Mouse (Mus musculus): ENCODE results near the gene Lrrc56. TPM values are rescaled to one million over a fixed set of nuclear protein-coding genes. Genes with fewer than 3 reads are reported as not detected.

Gene Lrrc56
- polyA plus RNA-seq (2015; fragmentation: Nextera tagmentation; extraction: Ambion mirVana): 11.0 and 12.1 TPM in 2 replicates

DNA sequence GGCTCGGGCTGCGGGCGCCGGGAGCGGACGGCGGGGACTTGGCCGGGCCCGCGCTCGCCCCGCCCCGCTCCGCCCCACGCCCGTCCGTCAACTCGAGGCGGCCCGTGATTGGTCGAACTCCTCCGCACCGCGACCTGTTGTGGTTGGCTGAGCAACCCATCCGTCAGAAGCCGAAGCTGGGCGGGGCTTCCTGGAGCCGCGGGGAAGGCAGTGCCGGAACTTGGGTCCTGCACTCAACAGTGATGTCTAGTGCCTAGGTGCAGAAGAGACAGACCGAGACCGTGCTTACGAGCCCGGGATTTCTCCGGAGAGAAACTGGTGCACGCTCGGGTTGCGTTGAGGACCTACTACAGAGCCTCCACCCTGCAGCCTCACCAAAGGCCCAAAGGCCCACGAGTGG is at the start of gene Lrrc56, which contains the start of gene Hras:
Gene Lrrc56, plus strand, starts transcription at position 210 of the 400 bp plus-strand sequence.
Gene Hras, minus strand, starts transcription at position 58 of the 400 bp plus-strand sequence.
- Histone ChIP-seq H3K36me3 (replicated peaks) (peaks cover 38% of the 10 kb centered on the region), H3K4me3 (replicated peaks) (peak within 1 kb of the TSS; percentile 91), H3K4me1 (replicated peaks) (peaks cover 73% of the 10 kb centered on the region), H3K9me3 (replicated peaks) (no peaks in the 10 kb centered on the region), H3K4me2 (peak within 1 kb of the TSS; percentile 96), H3K27me3 (no peaks in the 10 kb centered on the region), H3K27ac (replicated peaks) (peak within 1 kb of the TSS; percentile 94), H3K9ac (peak within 1 kb of the TSS; percentile 99)
- WGBS (ENCODE audit: insufficient replicate concordance): under 1% methylated on average over 31 of the region's 39 CpGs
- peak; percentile 91 for ATAC-seq (ENCODE audit: insufficient read depth)

DNA sequence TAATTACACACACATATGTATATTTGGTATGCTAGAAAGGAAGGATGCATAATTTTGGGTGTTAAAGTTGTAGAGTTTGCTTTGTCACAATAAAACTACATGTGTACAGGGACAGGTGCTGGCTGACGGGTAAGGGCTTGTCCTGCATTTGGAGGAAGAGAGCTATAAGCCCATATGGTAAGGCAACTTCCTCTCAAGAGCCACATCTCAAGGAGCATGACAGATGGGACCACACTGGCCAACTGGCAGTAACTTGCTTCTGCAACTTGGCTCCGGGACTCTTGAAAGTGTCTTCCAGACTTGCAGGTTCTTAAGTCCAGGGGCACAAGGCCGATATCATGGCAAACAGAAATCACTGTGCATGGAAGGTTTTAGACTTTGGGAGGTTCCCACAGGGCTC is 49.3 kb upstream of the Lrrc56 start:
- no peaks in the 10 kb centered on the region for H3K9me3 ChIP-seq (replicated peaks)
- 70% methylated on average over 3 of the region's 3 CpGs for WGBS (ENCODE audit: insufficient replicate concordance)
- no peak for ATAC-seq (ENCODE audit: insufficient read depth)
- peaks cover 92% of the 10 kb centered on the region for H3K4me1 ChIP-seq (replicated peaks)
- 0 out of 2 replicates have a peak overlapping the region, but pooled peaks have one; percentile 5 for H3K9ac ChIP-seq
- no peaks in the 10 kb centered on the region for H3K27me3 ChIP-seq
- peaks cover 98% of the 10 kb centered on the region for H3K36me3 ChIP-seq (replicated peaks)
- H3K27ac ChIP-seq (replicated peaks): peak overlapping the region; percentile 83
- peak overlapping the region; percentile 30; the same call in 1 of the 2 replicates for H3K4me2 ChIP-seq
- H3K4me3 ChIP-seq (replicated peaks): no peak overlapping the region

DNA sequence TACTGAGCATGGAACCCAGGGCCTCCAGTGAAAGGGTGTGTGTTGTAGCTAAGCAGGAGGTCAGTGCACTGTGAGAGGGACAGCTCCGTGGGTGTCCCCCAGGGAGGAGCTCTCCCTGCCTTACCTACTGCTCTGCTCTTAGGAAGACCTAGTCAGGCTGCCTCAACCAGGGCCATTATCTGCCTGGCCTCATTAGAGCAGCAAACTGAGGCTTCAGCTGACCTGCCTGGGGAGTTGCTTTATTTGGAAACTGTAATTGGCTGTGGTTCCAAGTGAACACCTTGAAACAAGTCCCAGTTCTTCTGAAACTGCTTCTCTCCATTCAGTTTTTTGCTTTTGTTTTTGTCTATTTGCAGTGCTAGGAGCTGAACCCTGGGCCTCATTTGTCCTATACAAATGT is 48.6 kb upstream of the Lrrc56 start:
- peak overlapping the region; percentile 83 for H3K27ac ChIP-seq (replicated peaks)

GRCm38 (mm10) chr7:141146043-141146595 is 47.8 kb upstream of the Lrrc56 start:
- peaks cover 78% of the 10 kb centered on the region for H3K4me1 ChIP-seq (replicated peaks)
- H3K9me3 ChIP-seq (replicated peaks): no peaks in the 10 kb centered on the region
- peak overlapping the region; percentile 49 for H3K4me2 ChIP-seq
- peak; percentile 80 for ATAC-seq (ENCODE audit: insufficient read depth)
- peak overlapping the region; percentile 37; the same call in 1 of the 2 replicates for H3K9ac ChIP-seq
- 0 out of 2 replicates have a peak overlapping the region, but pooled peaks have one; percentile 0 for H3K4me3 ChIP-seq (replicated peaks)
- no peaks in the 10 kb centered on the region for H3K27me3 ChIP-seq
- peak overlapping the region; percentile 83 for H3K27ac ChIP-seq (replicated peaks)
- 66% methylated on average over 12 of the region's 12 CpGs for WGBS (ENCODE audit: insufficient replicate concordance)
- H3K36me3 ChIP-seq (replicated peaks): peaks cover 98% of the 10 kb centered on the region

More for the DNA sequence above, 48.6 kb upstream of the Lrrc56 start:
- 56% methylated on average over 1 of the region's 1 CpGs for WGBS (ENCODE audit: insufficient replicate concordance)
- peaks cover 84% of the 10 kb centered on the region for H3K4me1 ChIP-seq (replicated peaks)
- peak overlapping the region; percentile 49 for H3K4me2 ChIP-seq
- peaks cover 98% of the 10 kb centered on the region for H3K36me3 ChIP-seq (replicated peaks)
- 0 out of 2 replicates have a peak overlapping the region, but pooled peaks have one; percentile 7 for H3K4me3 ChIP-seq (replicated peaks)
- H3K9ac ChIP-seq: peak overlapping the region; percentile 37; the same call in 1 of the 2 replicates
- no peaks in the 10 kb centered on the region for H3K27me3 ChIP-seq
- ATAC-seq (ENCODE audit: insufficient read depth): peak; percentile 32
- no peaks in the 10 kb centered on the region for H3K9me3 ChIP-seq (replicated peaks)

GRCm38 (mm10) chr7:141147044-141147443 is 46.9 kb upstream of the Lrrc56 start:
- peak overlapping the region; percentile 24; the same call in 1 of the 2 replicates for H3K4me3 ChIP-seq (replicated peaks)
- no peaks in the 10 kb centered on the region for H3K27me3 ChIP-seq
- peak overlapping the region; percentile 3; the same call in 1 of the 2 replicates for H3K9ac ChIP-seq
- 50% methylated on average over 6 of the region's 6 CpGs for WGBS (ENCODE audit: insufficient replicate concordance)
- peak overlapping the region; percentile 83 for H3K27ac ChIP-seq (replicated peaks)
- H3K36me3 ChIP-seq (replicated peaks): peaks cover 99% of the 10 kb centered on the region
- H3K4me1 ChIP-seq (replicated peaks): peaks cover 69% of the 10 kb centered on the region
- peak overlapping the region; percentile 49 for H3K4me2 ChIP-seq
- H3K9me3 ChIP-seq (replicated peaks): no peaks in the 10 kb centered on the region
- peak; percentile 10; the same call in 1 of the 2 replicates for ATAC-seq (ENCODE audit: insufficient read depth)

GRCm38 (mm10) chr7:141148639-141149038 is 45.3 kb upstream of the Lrrc56 start:
- Histone ChIP-seq H3K36me3 (replicated peaks) (peaks cover 99% of the 10 kb centered on the region), H3K4me1 (replicated peaks) (peaks cover 54% of the 10 kb centered on the region), H3K27me3 (no peaks in the 10 kb centered on the region), H3K4me3 (replicated peaks) (no peak overlapping the region), H3K9me3 (replicated peaks) (no peaks in the 10 kb centered on the region), H3K4me2 (no peak overlapping the region), H3K27ac (replicated peaks) (no peak overlapping the region), H3K9ac (no peak overlapping the region)
- no peak for ATAC-seq (ENCODE audit: insufficient read depth)
- WGBS (ENCODE audit: insufficient replicate concordance): 73% methylated on average over 4 of the region's 4 CpGs

GRCm38 (mm10) chr7:141155362-141155761 is 38.6 kb upstream of the Lrrc56 start:
- Histone ChIP-seq H3K9ac (no peak overlapping the region), H3K4me1 (replicated peaks) (0 out of 2 replicates have a peak, but pooled peaks cover 2% of the 10 kb centered on the region), H3K4me3 (replicated peaks) (no peak overlapping the region), H3K27me3 (no peaks in the 10 kb centered on the region), H3K9me3 (replicated peaks) (no peaks in the 10 kb centered on the region), H3K4me2 (no peak overlapping the region), H3K36me3 (replicated peaks) (peaks cover 98% of the 10 kb centered on the region), H3K27ac (replicated peaks) (no peak overlapping the region)
- no peak for ATAC-seq (ENCODE audit: insufficient read depth)
- WGBS (ENCODE audit: insufficient replicate concordance): 88% methylated on average over 9 of the region's 9 CpGs

DNA sequence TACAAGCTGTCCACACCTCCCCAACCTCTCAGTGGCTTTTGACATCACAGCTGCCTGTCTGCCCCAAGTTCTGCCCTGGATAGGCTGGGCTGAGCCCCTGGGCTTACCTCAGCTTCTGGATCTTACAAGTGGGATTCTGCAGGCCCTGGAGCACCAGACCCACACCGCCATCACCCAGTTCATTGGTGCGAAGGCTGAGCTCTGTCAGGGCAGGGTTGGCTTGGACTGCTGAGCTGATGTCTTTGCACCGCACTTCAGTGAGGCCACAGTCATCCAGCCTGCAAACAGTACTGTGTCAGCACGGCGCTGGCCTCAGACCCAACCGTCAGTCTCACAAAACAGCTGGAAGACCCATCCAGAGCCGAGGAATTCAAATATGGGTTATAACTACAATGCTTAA is 29.6 kb upstream of the Lrrc56 start:
- Histone ChIP-seq H3K27me3 (no peaks in the 10 kb centered on the region), H3K9ac (no peak overlapping the region), H3K4me2 (no peak overlapping the region), H3K4me1 (replicated peaks) (peaks cover 35% of the 10 kb centered on the region), H3K36me3 (replicated peaks) (peaks cover 64% of the 10 kb centered on the region), H3K27ac (replicated peaks) (no peak overlapping the region), H3K9me3 (replicated peaks) (no peaks in the 10 kb centered on the region), H3K4me3 (replicated peaks) (no peak overlapping the region)
- WGBS (ENCODE audit: insufficient replicate concordance): 88% methylated on average over 7 of the region's 7 CpGs
- no peak for ATAC-seq (ENCODE audit: insufficient read depth)

GRCm38 (mm10) chr7:141164850-141165249 is 29.1 kb upstream of the Lrrc56 start:
- no peaks in the 10 kb centered on the region for H3K27me3 ChIP-seq
- H3K9me3 ChIP-seq (replicated peaks): no peaks in the 10 kb centered on the region
- peaks cover 60% of the 10 kb centered on the region for H3K36me3 ChIP-seq (replicated peaks)
- WGBS (ENCODE audit: insufficient replicate concordance): 66% methylated on average over 6 of the region's 6 CpGs
- ATAC-seq (ENCODE audit: insufficient read depth): no peak
- H3K4me2 ChIP-seq: no peak overlapping the region
- H3K27ac ChIP-seq (replicated peaks): no peak overlapping the region
- no peak overlapping the region for H3K9ac ChIP-seq
- no peak overlapping the region for H3K4me3 ChIP-seq (replicated peaks)
- peaks cover 40% of the 10 kb centered on the region for H3K4me1 ChIP-seq (replicated peaks)

DNA sequence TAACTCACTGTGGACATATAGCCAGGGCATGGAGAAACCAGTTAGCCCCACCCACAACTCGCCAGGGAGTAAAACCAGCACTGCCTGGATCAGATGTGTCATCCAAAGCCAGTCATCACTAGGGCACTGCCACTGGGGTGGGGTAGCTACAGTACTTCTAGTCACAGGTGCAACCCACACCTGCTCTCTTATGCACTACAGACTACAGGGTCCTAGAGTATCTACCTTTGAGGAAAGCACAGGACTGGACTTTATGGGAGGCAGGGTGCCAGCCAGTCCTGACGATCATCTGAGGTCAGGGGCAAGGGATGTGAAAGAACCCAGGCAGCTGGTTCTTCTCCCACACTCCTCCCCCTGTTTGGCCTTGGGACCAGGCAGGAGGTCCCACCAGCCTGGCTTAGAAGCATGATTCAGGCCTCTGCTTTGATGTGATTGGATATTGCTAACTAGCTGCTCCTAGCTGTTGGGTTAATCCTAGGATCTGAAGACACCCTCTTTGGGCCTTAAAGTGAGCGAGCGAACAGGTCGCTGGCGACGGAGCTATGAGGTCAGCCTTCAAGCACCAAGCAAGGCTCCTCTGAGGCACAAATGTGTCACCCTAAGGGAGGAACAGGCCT is 25.9 kb upstream of the Lrrc56 start:
- WGBS (ENCODE audit: insufficient replicate concordance): 5% methylated on average over 7 of the region's 7 CpGs
- H3K36me3 ChIP-seq (replicated peaks): peaks cover 29% of the 10 kb centered on the region
- peaks cover 67% of the 10 kb centered on the region for H3K4me1 ChIP-seq (replicated peaks)
- peak overlapping the region; percentile 73 for H3K27ac ChIP-seq (replicated peaks)
- H3K9me3 ChIP-seq (replicated peaks): no peaks in the 10 kb centered on the region
- no peaks in the 10 kb centered on the region for H3K27me3 ChIP-seq
- H3K9ac ChIP-seq: peak overlapping the region; percentile 64
- peak; percentile 32 for ATAC-seq (ENCODE audit: insufficient read depth)
- peak overlapping the region; percentile 65 for H3K4me3 ChIP-seq (replicated peaks)
- peak overlapping the region; percentile 84 for H3K4me2 ChIP-seq

- under 1% methylated on average over 22 of the region's 22 CpGs for WGBS (ENCODE audit: insufficient replicate concordance)
- H3K9me3 ChIP-seq (replicated peaks): no peaks in the 10 kb centered on the region
- ATAC-seq (ENCODE audit: insufficient read depth): peak; percentile 54
- H3K4me2 ChIP-seq: peak overlapping the region; percentile 84
- H3K4me1 ChIP-seq (replicated peaks): peaks cover 72% of the 10 kb centered on the region
- no peaks in the 10 kb centered on the region for H3K27me3 ChIP-seq
- H3K36me3 ChIP-seq (replicated peaks): peaks cover 24% of the 10 kb centered on the region
- H3K9ac ChIP-seq: peak overlapping the region; percentile 64
- peak overlapping the region; percentile 73 for H3K27ac ChIP-seq (replicated peaks)
- peak overlapping the region; percentile 65 for H3K4me3 ChIP-seq (replicated peaks)
Measured at GRCm38 (mm10) chr7:141168518-141168953, 25.4 kb upstream of the Lrrc56 start.
